Mouse (Mus musculus): ENCODE results near the gene Ypel5. TPM values are rescaled to one million over a fixed set of nuclear protein-coding genes. Genes with fewer than 3 reads are reported as not detected.

The Ypel5 gene
- polyA plus RNA-seq (2011; ENCODE audit: insufficient read depth, insufficient read length, low replicate concordance, missing spikeins), result 62.9 and 68.6 TPM in 2 replicates

- Histone ChIP-seq H3K27ac (ENCODE audit: control insufficient read depth, insufficient read depth, low read depth, low read length, poor library complexity) (peak within 1 kb of the TSS; percentile 100), H3K4me3 (replicated peaks; ENCODE audit: control insufficient read depth, low read depth, low read length) (peak within 1 kb of the TSS; percentile 80), H3K4me1 (ENCODE audit: control insufficient read depth, insufficient read depth, low read length) (no peaks in the 10 kb centered on the region; the same call in 1 of the 2 replicates)
- WGBS, result under 1% methylated on average over 93 of the region's 93 CpGs
- peak; percentile 92 for TF ChIP-seq POLR2A (IDR thresholded peaks at IDR 0.05; ENCODE audit: borderline replicate concordance, control insufficient read depth, low read depth, low read length)
- TF ChIP-seq CTCF (IDR thresholded peaks at IDR 0.05; ENCODE audit: control insufficient read depth, insufficient read depth, low read length), result peak; percentile 58; the same call in 1 of the 2 replicates
Measured at GRCm38 (mm10) chr17:72836158-72837115, at the start of gene Ypel5. Gene Ypel5 (plus strand): TSS chr17:72836453.

- Histone ChIP-seq H3K4me3 (replicated peaks; ENCODE audit: control insufficient read depth, low read depth, low read length) (no peak overlapping the region), H3K27ac (ENCODE audit: control insufficient read depth, insufficient read depth, low read depth, low read length, poor library complexity) (no peak overlapping the region), H3K4me1 (ENCODE audit: control insufficient read depth, insufficient read depth, low read length) (peaks cover 1% of the 10 kb centered on the region; the same call in 1 of the 2 replicates)
- TF ChIP-seq POLR2A (IDR thresholded peaks at IDR 0.05; ENCODE audit: borderline replicate concordance, control insufficient read depth, low read depth, low read length) (no peak), CTCF (IDR thresholded peaks at IDR 0.05; ENCODE audit: control insufficient read depth, insufficient read depth, low read length) (no peak)
- 11% methylated on average over 6 of the region's 6 CpGs for WGBS
Measured at GRCm38 (mm10) chr17:72787886-72788436, 48.3 kb upstream of the Ypel5 start.

GRCm38 (mm10) chr17:72793278-72793677 is 43.0 kb upstream of the Ypel5 start:
- 80% methylated on average over 4 of the region's 4 CpGs for WGBS
- peaks cover 1% of the 10 kb centered on the region; the same call in 1 of the 2 replicates for H3K4me1 ChIP-seq (ENCODE audit: control insufficient read depth, insufficient read depth, low read length)
- no peak overlapping the region for H3K27ac ChIP-seq (ENCODE audit: control insufficient read depth, insufficient read depth, low read depth, low read length, poor library complexity)
- TF ChIP-seq CTCF (IDR thresholded peaks at IDR 0.05; ENCODE audit: control insufficient read depth, insufficient read depth, low read length) (no peak), POLR2A (IDR thresholded peaks at IDR 0.05; ENCODE audit: borderline replicate concordance, control insufficient read depth, low read depth, low read length) (no peak)
- no peak overlapping the region for H3K4me3 ChIP-seq (replicated peaks; ENCODE audit: control insufficient read depth, low read depth, low read length)

- no peaks in the 10 kb centered on the region; the same call in 1 of the 2 replicates for H3K4me1 ChIP-seq (ENCODE audit: control insufficient read depth, insufficient read depth, low read length)
- H3K4me3 ChIP-seq (replicated peaks; ENCODE audit: control insufficient read depth, low read depth, low read length), result no peak overlapping the region
- TF ChIP-seq POLR2A (IDR thresholded peaks at IDR 0.05; ENCODE audit: borderline replicate concordance, control insufficient read depth, low read depth, low read length), result no peak
- no peak for TF ChIP-seq CTCF (IDR thresholded peaks at IDR 0.05; ENCODE audit: control insufficient read depth, insufficient read depth, low read length)
- 26% methylated on average over 6 of the region's 6 CpGs for WGBS
- no peak overlapping the region for H3K27ac ChIP-seq (ENCODE audit: control insufficient read depth, insufficient read depth, low read depth, low read length, poor library complexity)
Measured at GRCm38 (mm10) chr17:72794660-72795059, 41.6 kb upstream of the Ypel5 start.

- no peak for TF ChIP-seq CTCF (IDR thresholded peaks at IDR 0.05; ENCODE audit: control insufficient read depth, insufficient read depth, low read length)
- no peak for TF ChIP-seq POLR2A (IDR thresholded peaks at IDR 0.05; ENCODE audit: borderline replicate concordance, control insufficient read depth, low read depth, low read length)
- H3K27ac ChIP-seq (ENCODE audit: control insufficient read depth, insufficient read depth, low read depth, low read length, poor library complexity), result peak overlapping the region; percentile 24; the same call in 1 of the 2 replicates
- WGBS, result 17% methylated on average over 9 of the region's 9 CpGs
- no peaks in the 10 kb centered on the region; the same call in 1 of the 2 replicates for H3K4me1 ChIP-seq (ENCODE audit: control insufficient read depth, insufficient read depth, low read length)
- H3K4me3 ChIP-seq (replicated peaks; ENCODE audit: control insufficient read depth, low read depth, low read length), result no peak overlapping the region
Measured at GRCm38 (mm10) chr17:72795392-72796047, 40.7 kb upstream of the Ypel5 start.

GRCm38 (mm10) chr17:72796506-72796905 is 39.7 kb upstream of the Ypel5 start:
- 92% methylated on average over 3 of the region's 3 CpGs for WGBS
- TF ChIP-seq POLR2A (IDR thresholded peaks at IDR 0.05; ENCODE audit: borderline replicate concordance, control insufficient read depth, low read depth, low read length) (no peak), CTCF (IDR thresholded peaks at IDR 0.05; ENCODE audit: control insufficient read depth, insufficient read depth, low read length) (no peak)
- Histone ChIP-seq H3K4me3 (replicated peaks; ENCODE audit: control insufficient read depth, low read depth, low read length) (no peak overlapping the region), H3K4me1 (ENCODE audit: control insufficient read depth, insufficient read depth, low read length) (no peaks in the 10 kb centered on the region; the same call in 1 of the 2 replicates), H3K27ac (ENCODE audit: control insufficient read depth, insufficient read depth, low read depth, low read length, poor library complexity) (no peak overlapping the region)

GRCm38 (mm10) chr17:72797867-72798266 is 38.4 kb upstream of the Ypel5 start:
- H3K4me1 ChIP-seq (ENCODE audit: control insufficient read depth, insufficient read depth, low read length), result no peaks in the 10 kb centered on the region; the same call in 1 of the 2 replicates
- no peak overlapping the region for H3K27ac ChIP-seq (ENCODE audit: control insufficient read depth, insufficient read depth, low read depth, low read length, poor library complexity)
- H3K4me3 ChIP-seq (replicated peaks; ENCODE audit: control insufficient read depth, low read depth, low read length), result no peak overlapping the region
- 22% methylated on average over 2 of the region's 2 CpGs for WGBS
- TF ChIP-seq POLR2A (IDR thresholded peaks at IDR 0.05; ENCODE audit: borderline replicate concordance, control insufficient read depth, low read depth, low read length) (no peak), CTCF (IDR thresholded peaks at IDR 0.05; ENCODE audit: control insufficient read depth, insufficient read depth, low read length) (peak; percentile 42; the same call in 1 of the 2 replicates)

Data from bone marrow, adult 2 months (tissue).